Mouse (Mus musculus): ENCODE measurements around the gene Gtf2ird1. TPM values are rescaled to one million over a fixed set of nuclear protein-coding genes. Genes with fewer than 3 reads are reported as not detected.
"Not testable (repeated sequence)": the region's sequence is repeated elsewhere in the genome, so short reads cannot be mapped to it uniquely, and the experiment has no call there.

The Gtf2ird1 gene
- total RNA-seq, 2 experiments from 2014 or later, result 5.5 to 23.1 TPM

DNA sequence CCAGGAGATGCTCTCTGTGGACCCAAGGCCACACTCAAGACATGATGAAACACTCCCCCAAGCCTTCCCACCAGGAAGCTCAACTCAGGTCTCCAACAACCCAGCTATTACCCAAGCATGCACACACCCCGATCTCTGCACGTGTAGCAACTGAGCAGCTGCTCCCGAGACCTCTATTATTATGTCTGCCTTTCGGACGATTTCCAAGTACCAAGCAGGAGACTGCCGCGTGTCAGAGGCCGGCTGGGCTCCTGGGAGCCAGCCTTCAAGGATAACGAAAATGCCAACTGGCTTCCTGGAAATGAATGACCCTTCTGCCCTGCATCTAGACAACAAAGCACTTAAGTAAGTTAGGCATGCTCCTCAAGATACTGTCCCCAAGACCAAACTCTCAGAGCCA is 2.1 kb downstream of the Gtf2ird1 start:
- ATAC-seq (replicated peaks; ENCODE audit: low FRiP score, low TSS enrichment, poor library complexity, severe bottlenecking), result no peak

DNA sequence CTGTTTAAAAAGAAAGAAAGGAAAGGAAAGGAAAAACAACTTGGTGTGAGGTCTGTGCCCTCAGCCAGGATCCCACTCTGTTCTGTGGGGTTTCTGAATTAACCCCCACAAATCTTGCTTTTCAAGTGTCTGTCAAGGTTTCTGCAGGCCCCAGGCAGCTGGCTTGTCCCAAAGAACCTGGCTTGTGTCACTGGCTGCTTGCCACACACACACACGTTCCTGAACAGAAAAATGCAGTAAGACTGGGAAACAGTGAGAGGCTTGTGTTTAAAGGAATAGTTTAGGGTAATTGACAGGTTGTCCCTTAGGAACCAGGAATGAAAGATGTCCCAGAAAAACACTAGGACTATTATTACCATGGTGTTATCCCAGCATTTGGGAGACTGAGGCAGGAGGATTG is 2.9 kb downstream of the Gtf2ird1 start:
- ATAC-seq (replicated peaks; ENCODE audit: low FRiP score, low TSS enrichment, poor library complexity, severe bottlenecking), result no peak

- not testable (repeated sequence) for ATAC-seq (replicated peaks; ENCODE audit: low FRiP score, low TSS enrichment, poor library complexity, severe bottlenecking)
These were observed 9.8 kb downstream of the Gtf2ird1 start for GRCm38 (mm10) chr5:134446755-134447154.

DNA sequence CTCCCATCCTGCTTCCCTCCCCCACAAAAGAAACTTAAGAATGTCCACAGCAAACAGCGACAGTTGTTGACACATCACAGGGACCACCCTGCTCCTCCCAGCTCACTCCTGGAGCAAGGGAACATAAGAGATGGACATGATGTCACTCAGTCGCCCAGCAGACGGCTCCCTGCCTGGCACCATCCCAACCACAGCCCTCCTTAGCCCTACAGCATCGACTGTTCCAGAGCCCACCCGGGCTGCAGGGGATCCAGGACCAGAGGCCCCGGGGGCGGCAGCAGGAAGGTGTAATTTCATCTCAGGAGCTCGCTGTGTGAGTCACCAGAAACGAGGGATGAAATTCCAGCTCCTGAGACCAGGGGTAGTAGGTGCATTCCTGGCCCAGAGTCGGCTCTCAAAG is 10.6 kb downstream of the Gtf2ird1 start:
- no peak for ATAC-seq (replicated peaks; ENCODE audit: low FRiP score, low TSS enrichment, poor library complexity, severe bottlenecking)

DNA sequence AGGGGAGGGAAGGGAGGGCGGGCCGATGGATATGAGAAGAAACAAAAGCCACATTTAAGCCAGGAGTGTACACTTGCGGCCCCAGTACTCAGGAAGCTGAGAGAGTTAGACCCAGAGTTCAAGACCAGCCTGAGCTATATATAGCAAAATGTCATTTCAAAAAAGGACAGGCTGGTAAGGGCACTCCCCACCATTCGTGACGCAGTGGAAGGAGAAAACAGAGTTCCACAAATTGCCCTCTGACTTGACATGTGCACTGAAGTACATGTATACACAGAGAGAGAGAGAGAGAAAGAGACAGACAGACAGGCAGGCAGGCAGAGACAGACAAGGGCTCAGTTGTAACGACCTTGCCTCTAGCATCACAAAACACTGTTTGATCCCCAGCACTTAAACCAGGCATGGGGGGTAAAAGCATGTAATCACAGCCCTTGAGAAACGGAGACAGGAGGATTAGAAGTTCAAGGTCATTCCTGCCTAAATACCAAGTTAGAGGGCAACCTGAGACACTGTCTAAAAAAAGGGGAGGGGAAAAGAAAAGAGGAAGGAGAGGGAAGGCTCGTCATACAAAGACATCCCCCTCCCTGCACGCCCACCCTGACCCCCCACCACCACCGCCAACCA is 11.2 kb downstream of the Gtf2ird1 start:
- ATAC-seq (replicated peaks; ENCODE audit: low FRiP score, low TSS enrichment, poor library complexity, severe bottlenecking), result no peak

DNA sequence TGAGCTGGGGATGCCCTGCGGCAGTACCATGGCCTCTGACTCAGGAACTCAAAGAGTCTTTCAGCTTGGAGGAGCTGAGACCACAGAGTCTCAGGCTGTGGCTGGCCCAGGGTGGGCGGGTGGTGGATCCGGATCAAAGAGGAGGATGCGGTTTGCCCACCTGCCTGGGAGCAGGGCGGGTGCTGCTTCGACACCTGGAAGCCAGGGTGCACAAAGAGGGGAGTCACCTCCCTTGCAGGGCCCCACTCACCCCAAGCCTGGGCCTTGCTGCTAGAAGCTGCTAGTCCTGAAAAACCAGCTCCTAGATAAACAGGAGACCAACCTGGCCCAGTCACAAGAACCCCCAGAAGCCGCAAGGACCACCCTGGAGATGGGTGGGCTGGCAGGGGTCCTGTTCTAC is 12.0 kb downstream of the Gtf2ird1 start:
- no peak for ATAC-seq (replicated peaks; ENCODE audit: low FRiP score, low TSS enrichment, poor library complexity, severe bottlenecking)

DNA sequence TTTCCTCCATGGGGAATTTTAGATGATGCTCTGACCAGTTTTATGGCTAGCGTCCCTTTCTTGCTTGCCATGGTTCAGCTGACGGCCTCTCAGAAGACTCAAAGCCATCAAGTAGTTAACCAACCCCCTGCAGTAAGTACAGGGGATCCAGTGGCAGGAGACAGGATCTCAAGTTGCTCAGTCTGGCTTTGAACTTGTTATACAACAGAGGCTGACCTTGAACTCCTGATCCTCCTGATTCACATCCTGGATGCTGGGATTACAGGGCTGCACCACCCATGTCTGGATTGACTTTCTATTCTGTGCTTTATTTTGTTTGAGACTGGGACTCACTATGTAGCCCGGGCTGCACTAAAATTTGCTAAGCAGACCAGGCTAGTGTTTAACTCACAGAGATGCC is 14.4 kb downstream of the Gtf2ird1 start:
- ATAC-seq (replicated peaks; ENCODE audit: low FRiP score, low TSS enrichment, poor library complexity, severe bottlenecking), result no peak

GRCm38 (mm10) chr5:134441105-134441504 is 15.4 kb downstream of the Gtf2ird1 start:
- ATAC-seq (replicated peaks; ENCODE audit: low FRiP score, low TSS enrichment, poor library complexity, severe bottlenecking), result no peak

DNA sequence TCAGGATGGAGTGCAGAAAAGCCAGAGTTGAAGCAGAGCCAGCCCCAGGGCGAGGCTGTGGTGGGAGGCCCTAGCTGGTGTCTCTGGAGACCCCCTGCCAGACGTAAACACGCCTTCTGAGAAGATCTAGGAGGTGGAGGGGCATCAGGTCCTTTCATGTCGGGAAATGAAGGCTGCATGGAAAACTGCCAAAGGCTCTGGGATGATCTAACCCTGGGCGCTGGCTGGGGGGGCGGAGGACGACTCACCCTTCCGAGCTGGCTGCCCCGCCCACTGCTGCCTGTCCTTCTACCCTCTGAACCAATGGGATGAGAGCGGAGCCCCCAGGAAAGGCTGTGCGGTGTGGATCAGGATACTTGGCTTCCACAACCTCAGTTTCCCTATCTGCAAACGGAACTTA is 16.4 kb downstream of the Gtf2ird1 start:
- ATAC-seq (replicated peaks; ENCODE audit: low FRiP score, low TSS enrichment, poor library complexity, severe bottlenecking), result no peak

DNA sequence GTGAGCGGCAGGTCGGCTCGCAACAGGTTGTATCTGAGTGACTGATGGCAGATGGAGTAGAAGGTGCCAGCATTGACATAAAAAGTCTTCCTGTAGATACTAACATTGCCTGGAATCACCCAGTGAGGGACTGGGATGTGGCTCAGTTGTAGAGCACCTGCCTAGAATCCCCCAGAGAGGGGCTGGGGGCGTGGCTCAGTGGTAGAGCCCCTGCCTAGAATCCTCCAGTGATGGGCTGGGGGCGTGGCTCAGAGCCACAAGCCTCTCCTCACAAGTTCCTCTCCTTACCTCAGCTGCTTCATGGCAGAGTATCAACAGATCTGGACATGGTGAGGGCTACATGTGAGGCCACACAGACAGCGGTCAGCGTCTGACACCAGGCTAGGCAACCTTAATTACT is 17.0 kb downstream of the Gtf2ird1 start:
- ATAC-seq (replicated peaks; ENCODE audit: low FRiP score, low TSS enrichment, poor library complexity, severe bottlenecking), result no peak

GRCm38 (mm10) chr5:134438676-134439425 is 17.7 kb downstream of the Gtf2ird1 start:
- no peak for ATAC-seq (replicated peaks; ENCODE audit: low FRiP score, low TSS enrichment, poor library complexity, severe bottlenecking)

GRCm38 (mm10) chr5:134437459-134437827 is 19.1 kb downstream of the Gtf2ird1 start:
- peak; percentile 56 for ATAC-seq (replicated peaks; ENCODE audit: low FRiP score, low TSS enrichment, poor library complexity, severe bottlenecking)

GRCm38 (mm10) chr5:134436782-134437458 is 19.6 kb downstream of the Gtf2ird1 start:
- no peak for ATAC-seq (replicated peaks; ENCODE audit: low FRiP score, low TSS enrichment, poor library complexity, severe bottlenecking)

- no peak for ATAC-seq (replicated peaks; ENCODE audit: low FRiP score, low TSS enrichment, poor library complexity, severe bottlenecking)
These were observed 20.6 kb downstream of the Gtf2ird1 start for GRCm38 (mm10) chr5:134435836-134436331.

GRCm38 (mm10) chr5:134433137-134433536 is 23.4 kb downstream of the Gtf2ird1 start:
- ATAC-seq (replicated peaks; ENCODE audit: low FRiP score, low TSS enrichment, poor library complexity, severe bottlenecking), result no peak

- no peak for ATAC-seq (replicated peaks; ENCODE audit: low FRiP score, low TSS enrichment, poor library complexity, severe bottlenecking)
These were observed 26.4 kb downstream of the Gtf2ird1 start for GRCm38 (mm10) chr5:134430087-134430486.

- no peak for ATAC-seq (replicated peaks; ENCODE audit: low FRiP score, low TSS enrichment, poor library complexity, severe bottlenecking)
These were observed 28.9 kb downstream of the Gtf2ird1 start for GRCm38 (mm10) chr5:134427664-134428063.

GRCm38 (mm10) chr5:134425601-134426000 is 30.9 kb downstream of the Gtf2ird1 start:
- ATAC-seq (replicated peaks; ENCODE audit: low FRiP score, low TSS enrichment, poor library complexity, severe bottlenecking), result peak; percentile 69

DNA sequence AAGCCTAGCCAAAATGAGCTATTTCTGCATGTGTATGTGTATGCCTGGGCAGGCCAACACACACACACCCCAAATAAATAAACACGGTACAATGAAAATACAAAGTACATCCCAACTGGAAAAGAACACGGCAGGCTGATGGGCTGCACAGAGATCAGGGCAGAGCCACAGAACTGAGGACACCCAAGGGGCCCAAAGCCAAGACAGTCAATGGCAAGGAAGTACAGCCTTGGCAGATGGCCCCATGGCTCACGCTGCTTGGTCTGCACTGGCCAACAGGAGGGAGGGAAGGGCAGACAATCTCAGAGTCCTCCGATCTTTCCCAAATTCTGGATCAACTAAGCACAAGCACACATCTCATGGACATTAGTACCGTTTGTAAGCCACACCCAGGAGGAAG is 32.6 kb downstream of the Gtf2ird1 start:
- no peak for ATAC-seq (replicated peaks; ENCODE audit: low FRiP score, low TSS enrichment, poor library complexity, severe bottlenecking)

GRCm38 (mm10) chr5:134423372-134423771 is 33.1 kb downstream of the Gtf2ird1 start:
- ATAC-seq (replicated peaks; ENCODE audit: low FRiP score, low TSS enrichment, poor library complexity, severe bottlenecking), result no peak
